Mouse (Mus musculus): Measurements from ENCODE around the gene Ltn1. TPM values are rescaled to one million over a fixed set of nuclear protein-coding genes. Genes with fewer than 3 reads are reported as not detected.
A peak's percentile ranks its signal among the peaks of the same experiment; 100 is the strongest.

Ltn1 gene
- 29.6 and 29.7 TPM in 2 replicates for polyA plus RNA-seq (2014; fragmentation: Nextera tagmentation; extraction: Ambion mirVana)

DNA sequence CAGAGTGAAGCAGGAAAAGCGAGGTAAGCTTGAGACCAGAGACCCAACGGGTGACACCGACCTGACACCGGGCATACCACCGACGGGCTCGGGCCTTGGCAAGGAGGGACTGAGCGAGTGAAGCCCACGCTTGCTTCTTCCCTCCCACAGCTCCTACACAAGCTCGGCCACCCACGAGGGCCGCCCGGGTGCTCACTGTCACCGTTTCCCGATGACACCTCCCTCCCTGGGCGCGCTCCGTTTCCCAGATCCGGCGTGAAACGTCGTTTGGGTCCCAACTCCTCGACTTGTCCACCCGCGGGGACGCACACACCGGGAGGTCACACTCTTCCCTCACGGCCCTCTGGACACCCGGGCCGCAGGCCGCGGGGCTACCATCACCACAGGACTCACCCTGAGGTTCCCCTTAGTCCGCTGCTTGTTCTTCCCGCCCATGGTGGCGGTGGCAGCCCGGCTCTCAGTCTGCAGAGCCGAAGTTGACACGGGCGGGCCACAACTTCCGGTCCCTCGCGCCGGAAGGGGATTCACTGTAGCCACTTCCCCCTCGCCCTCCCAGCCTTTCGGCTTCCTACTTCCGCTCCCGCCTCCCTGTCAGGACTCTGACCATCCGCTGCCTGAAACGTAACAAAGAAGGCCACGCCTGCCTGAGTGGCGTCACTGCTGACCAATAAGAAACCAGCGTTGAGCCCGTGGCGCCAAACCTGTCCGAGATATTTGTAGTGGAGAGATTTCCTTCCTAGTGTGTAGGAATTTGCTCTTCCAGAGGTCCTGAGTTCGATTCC lies at the start of gene Ltn1:
TSS of gene Ltn1 (minus strand) at position 580 of the 782 bp plus-strand sequence.
- DNase-seq (ENCODE audit: low spot score, missing footprints) (peak; percentile 99), ATAC-seq (ENCODE audit: low FRiP score) (peak; percentile 100)
- Histone ChIP-seq H3K36me3 (ENCODE audit: control insufficient read depth, insufficient read depth, low read length) (no peaks in the 10 kb centered on the region), H3K4me1 (ENCODE audit: control insufficient read depth, insufficient read depth, low read length) (no peaks in the 10 kb centered on the region), H3K4me2 (peak within 1 kb of the TSS; percentile 78), H3K9me3 (ENCODE audit: control insufficient read depth, low read length) (no peaks in the 10 kb centered on the region), H3K9ac (ENCODE audit: low read length) (peak within 1 kb of the TSS; percentile 80), H3K27me3 (ENCODE audit: control insufficient read depth, insufficient read depth, low read length) (no peaks in the 10 kb centered on the region), H3K4me3 (ENCODE audit: low read depth, low read length) (peak within 1 kb of the TSS; percentile 86), H3K27ac (ENCODE audit: low read depth, low read length) (no peak within 1 kb of the TSS)
- WGBS, result 1% methylated on average over 56 of the region's 56 CpGs

DNA sequence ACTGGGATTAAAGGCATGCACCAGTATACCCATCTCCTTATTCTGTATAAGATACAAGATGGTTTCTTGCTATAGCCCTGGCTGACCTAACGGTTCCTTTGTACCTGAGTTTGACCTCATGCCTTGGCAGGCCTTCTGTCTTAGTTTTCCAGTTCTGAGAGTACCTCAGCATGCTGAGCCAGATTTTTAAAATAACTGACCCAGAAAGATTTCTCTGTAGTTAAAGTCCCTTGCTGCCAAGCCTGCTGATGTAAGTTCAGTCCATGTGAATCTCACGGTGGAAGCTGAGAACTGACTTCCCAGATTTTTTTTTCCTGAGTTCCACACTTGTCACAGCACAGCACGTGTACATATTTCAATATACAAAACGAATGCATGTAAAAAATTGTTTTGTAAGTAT lies 38.2 kb upstream of the Ltn1 start:
- H3K4me2 ChIP-seq, result no peak overlapping the region
- no peak for ATAC-seq (ENCODE audit: low FRiP score)
- H3K9me3 ChIP-seq (ENCODE audit: control insufficient read depth, low read length), result no peaks in the 10 kb centered on the region
- H3K36me3 ChIP-seq (ENCODE audit: control insufficient read depth, insufficient read depth, low read length), result peaks cover 4% of the 10 kb centered on the region; the same call in 1 of the 2 replicates
- H3K4me1 ChIP-seq (ENCODE audit: control insufficient read depth, insufficient read depth, low read length), result no peaks in the 10 kb centered on the region
- no peak overlapping the region for H3K27ac ChIP-seq (ENCODE audit: low read depth, low read length)
- 90% methylated on average over 4 of the region's 4 CpGs for WGBS
- no peak for DNase-seq (ENCODE audit: low spot score, missing footprints)
- no peak overlapping the region for H3K9ac ChIP-seq (ENCODE audit: low read length)
- no peaks in the 10 kb centered on the region for H3K27me3 ChIP-seq (ENCODE audit: control insufficient read depth, insufficient read depth, low read length)
- no peak overlapping the region for H3K4me3 ChIP-seq (ENCODE audit: low read depth, low read length)

DNA sequence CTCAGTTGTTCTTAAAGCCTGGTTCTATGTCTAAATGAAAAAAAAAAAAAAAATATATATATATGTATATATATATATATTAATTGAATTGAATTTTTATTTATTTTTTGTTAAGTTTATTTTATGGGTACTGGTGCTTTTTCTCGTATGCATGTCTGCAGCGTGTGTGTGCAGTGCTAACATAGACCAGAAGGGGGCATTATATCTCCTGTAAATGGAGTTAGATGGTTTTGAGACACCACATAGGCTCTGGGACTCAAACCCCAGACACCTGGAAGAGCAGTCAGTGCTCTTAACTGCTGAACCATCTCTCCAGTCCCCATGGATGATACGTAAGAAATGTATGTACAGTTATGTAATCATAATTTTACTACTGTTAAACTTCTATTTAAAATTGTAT lies 26.3 kb upstream of the Ltn1 start:
- ATAC-seq (ENCODE audit: low FRiP score), result no peak
- Histone ChIP-seq H3K9ac (ENCODE audit: low read length) (no peak overlapping the region), H3K9me3 (ENCODE audit: control insufficient read depth, low read length) (no peaks in the 10 kb centered on the region), H3K4me1 (ENCODE audit: control insufficient read depth, insufficient read depth, low read length) (peaks cover 15% of the 10 kb centered on the region), H3K4me2 (no peak overlapping the region), H3K4me3 (ENCODE audit: low read depth, low read length) (no peak overlapping the region), H3K27me3 (ENCODE audit: control insufficient read depth, insufficient read depth, low read length) (no peaks in the 10 kb centered on the region), H3K36me3 (ENCODE audit: control insufficient read depth, insufficient read depth, low read length) (peaks cover 5% of the 10 kb centered on the region; the same call in 1 of the 2 replicates), H3K27ac (ENCODE audit: low read depth, low read length) (no peak overlapping the region)
- 92% methylated on average over 3 of the region's 3 CpGs for WGBS
- no peak for DNase-seq (ENCODE audit: low spot score, missing footprints)

DNA sequence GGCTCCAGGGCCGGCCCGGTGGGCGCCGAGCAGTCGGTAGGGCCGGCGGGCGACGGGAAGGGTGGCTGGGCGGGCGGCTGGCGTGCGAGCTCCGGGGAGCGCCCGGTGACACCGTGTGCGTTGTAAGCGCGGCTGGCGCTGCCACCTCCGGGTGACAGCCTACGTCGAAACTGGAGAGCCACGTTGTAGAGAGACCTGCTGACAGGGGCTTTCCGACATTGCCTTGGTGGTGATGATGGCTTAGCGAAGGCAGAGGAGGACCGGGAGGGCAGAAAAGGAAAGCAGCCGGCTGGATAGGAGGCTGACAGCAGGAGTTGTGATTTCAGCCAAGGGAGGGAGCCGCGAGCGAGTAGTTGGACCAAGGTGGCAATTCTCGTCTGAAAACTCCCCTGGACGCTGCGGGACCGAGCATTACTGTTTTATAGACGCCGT lies 22.8 kb upstream of the Ltn1 start:
- DNase-seq (ENCODE audit: low spot score, missing footprints), result peak; percentile 91
- peak; percentile 4; the same call in 1 of the 2 replicates for ATAC-seq (ENCODE audit: low FRiP score)
- no peaks in the 10 kb centered on the region for H3K27me3 ChIP-seq (ENCODE audit: control insufficient read depth, insufficient read depth, low read length)
- peak overlapping the region; percentile 22; the same call in 1 of the 2 replicates for H3K27ac ChIP-seq (ENCODE audit: low read depth, low read length)
- H3K4me2 ChIP-seq, result peak overlapping the region; percentile 90
- WGBS, result under 1% methylated on average over 38 of the region's 38 CpGs
- peaks cover 15% of the 10 kb centered on the region for H3K4me1 ChIP-seq (ENCODE audit: control insufficient read depth, insufficient read depth, low read length)
- peak overlapping the region; percentile 84 for H3K9ac ChIP-seq (ENCODE audit: low read length)
- no peaks in the 10 kb centered on the region for H3K36me3 ChIP-seq (ENCODE audit: control insufficient read depth, insufficient read depth, low read length)
- H3K4me3 ChIP-seq (ENCODE audit: low read depth, low read length), result peak overlapping the region; percentile 92
- H3K9me3 ChIP-seq (ENCODE audit: control insufficient read depth, low read length), result no peaks in the 10 kb centered on the region

DNA sequence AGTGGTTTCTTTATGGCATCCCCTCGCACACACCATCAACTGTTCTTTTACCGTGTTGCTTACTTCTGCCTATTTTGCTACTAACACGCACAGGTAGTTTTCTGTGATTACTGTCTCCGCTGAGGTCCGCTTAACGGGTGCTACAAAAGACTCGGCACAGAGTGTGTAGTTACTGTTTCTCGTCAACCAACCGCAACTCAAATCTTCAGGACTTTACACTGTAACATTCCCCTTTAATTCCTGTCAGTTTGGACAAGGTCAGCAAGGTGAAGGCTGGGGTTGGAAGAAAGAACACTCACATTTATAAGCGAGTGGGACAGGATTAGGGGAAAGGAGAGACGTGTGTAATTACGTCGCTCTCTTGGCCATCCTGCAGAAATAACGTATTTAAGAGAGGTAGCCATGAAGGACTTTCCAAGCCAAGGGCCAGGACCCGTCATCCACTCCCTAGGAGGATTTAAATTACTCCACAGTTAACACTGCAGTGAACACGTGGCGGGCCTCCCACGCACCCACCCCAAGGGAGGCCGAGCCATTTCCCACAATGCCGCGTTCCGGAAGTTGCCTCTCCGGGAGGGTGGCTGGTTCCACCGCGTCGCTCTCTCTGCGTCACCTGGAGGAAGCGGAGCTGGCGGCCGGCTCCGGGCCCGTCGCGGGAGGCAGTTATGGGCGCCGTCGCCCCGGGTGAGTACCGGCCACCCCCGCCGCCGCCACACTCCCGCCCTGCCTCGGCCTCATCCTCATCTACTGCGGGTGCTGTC lies 22.2 kb upstream of the Ltn1 start, which contains the start of gene Usp16:
TSS of gene Usp16 (plus strand) at position 285 of the 761 bp plus-strand sequence.
- peak; percentile 98 for ATAC-seq (ENCODE audit: low FRiP score)
- Histone ChIP-seq H3K27ac (ENCODE audit: low read depth, low read length) (peak within 1 kb of the TSS; percentile 22; the same call in 1 of the 2 replicates), H3K4me2 (peak within 1 kb of the TSS; percentile 90), H3K27me3 (ENCODE audit: control insufficient read depth, insufficient read depth, low read length) (no peaks in the 10 kb centered on the region), H3K9ac (ENCODE audit: low read length) (peak within 1 kb of the TSS; percentile 84), H3K4me3 (ENCODE audit: low read depth, low read length) (peak within 1 kb of the TSS; percentile 92), H3K36me3 (ENCODE audit: control insufficient read depth, insufficient read depth, low read length) (no peaks in the 10 kb centered on the region), H3K9me3 (ENCODE audit: control insufficient read depth, low read length) (no peaks in the 10 kb centered on the region), H3K4me1 (ENCODE audit: control insufficient read depth, insufficient read depth, low read length) (peaks cover 15% of the 10 kb centered on the region)
- DNase-seq (ENCODE audit: low spot score, missing footprints), result peak; percentile 98
- 8% methylated on average over 42 of the region's 45 CpGs for WGBS

DNA sequence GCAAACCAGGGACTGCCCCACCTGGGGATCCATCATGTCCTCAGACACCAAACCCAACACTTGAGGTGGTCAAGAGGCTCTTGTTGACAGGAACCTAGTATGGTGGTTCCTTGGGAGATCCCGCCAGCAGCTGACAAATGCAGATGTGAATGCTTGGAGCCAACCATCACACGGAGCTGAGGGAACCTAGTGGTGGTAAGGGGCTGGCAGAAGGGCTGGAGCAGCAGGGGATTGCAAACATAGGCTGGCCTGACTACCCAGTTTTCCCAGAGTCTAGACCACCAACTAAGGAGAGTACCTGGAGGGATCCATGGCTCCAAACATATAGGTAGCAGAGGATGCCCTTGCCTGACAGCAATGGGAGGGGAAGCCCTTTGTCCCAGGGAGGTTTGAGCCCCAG lies 20.8 kb upstream of the Ltn1 start:
- ATAC-seq (ENCODE audit: low FRiP score), result no peak

DNA sequence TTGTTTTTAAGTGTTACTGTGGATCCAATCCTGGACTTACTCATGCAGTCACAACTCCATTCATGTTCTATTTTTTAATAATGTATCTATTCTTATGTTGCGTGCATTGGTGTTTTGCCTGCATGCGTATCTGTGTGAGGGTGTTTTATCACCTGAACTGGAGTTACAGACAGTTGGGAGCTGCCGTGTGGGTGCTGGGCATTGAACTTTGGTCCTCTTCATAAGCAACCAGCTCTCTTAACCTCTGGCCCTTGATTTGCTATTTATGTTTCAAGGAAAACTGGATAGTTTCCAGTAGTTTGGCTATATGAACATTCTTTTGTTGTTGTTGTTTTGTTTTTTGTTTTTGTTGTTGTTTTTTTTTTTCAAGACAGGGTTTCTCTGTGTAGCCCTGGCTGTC lies 13.1 kb upstream of the Ltn1 start:
- no peak overlapping the region for H3K4me2 ChIP-seq
- ATAC-seq (ENCODE audit: low FRiP score) (no peak), DNase-seq (ENCODE audit: low spot score, missing footprints) (no peak)
- 95% methylated on average over 3 of the region's 3 CpGs for WGBS
- peaks cover 4% of the 10 kb centered on the region; the same call in 1 of the 2 replicates for H3K4me1 ChIP-seq (ENCODE audit: control insufficient read depth, insufficient read depth, low read length)
- H3K4me3 ChIP-seq (ENCODE audit: low read depth, low read length), result no peak overlapping the region
- no peak overlapping the region for H3K9ac ChIP-seq (ENCODE audit: low read length)
- no peaks in the 10 kb centered on the region for H3K9me3 ChIP-seq (ENCODE audit: control insufficient read depth, low read length)
- H3K27me3 ChIP-seq (ENCODE audit: control insufficient read depth, insufficient read depth, low read length), result no peaks in the 10 kb centered on the region
- no peaks in the 10 kb centered on the region for H3K36me3 ChIP-seq (ENCODE audit: control insufficient read depth, insufficient read depth, low read length)
- H3K27ac ChIP-seq (ENCODE audit: low read depth, low read length), result no peak overlapping the region

More for the DNA sequence above, 20.8 kb upstream of the Ltn1 start:
- 76% methylated on average over 2 of the region's 2 CpGs for WGBS
- H3K4me3 ChIP-seq (ENCODE audit: low read depth, low read length), result no peak overlapping the region
- H3K4me2 ChIP-seq, result no peak overlapping the region
- DNase-seq (ENCODE audit: low spot score, missing footprints), result no peak
- no peaks in the 10 kb centered on the region for H3K9me3 ChIP-seq (ENCODE audit: control insufficient read depth, low read length)
- H3K27ac ChIP-seq (ENCODE audit: low read depth, low read length), result no peak overlapping the region
- no peaks in the 10 kb centered on the region for H3K36me3 ChIP-seq (ENCODE audit: control insufficient read depth, insufficient read depth, low read length)
- no peak overlapping the region for H3K9ac ChIP-seq (ENCODE audit: low read length)
- H3K27me3 ChIP-seq (ENCODE audit: control insufficient read depth, insufficient read depth, low read length), result no peaks in the 10 kb centered on the region
- peaks cover 15% of the 10 kb centered on the region for H3K4me1 ChIP-seq (ENCODE audit: control insufficient read depth, insufficient read depth, low read length)

DNA sequence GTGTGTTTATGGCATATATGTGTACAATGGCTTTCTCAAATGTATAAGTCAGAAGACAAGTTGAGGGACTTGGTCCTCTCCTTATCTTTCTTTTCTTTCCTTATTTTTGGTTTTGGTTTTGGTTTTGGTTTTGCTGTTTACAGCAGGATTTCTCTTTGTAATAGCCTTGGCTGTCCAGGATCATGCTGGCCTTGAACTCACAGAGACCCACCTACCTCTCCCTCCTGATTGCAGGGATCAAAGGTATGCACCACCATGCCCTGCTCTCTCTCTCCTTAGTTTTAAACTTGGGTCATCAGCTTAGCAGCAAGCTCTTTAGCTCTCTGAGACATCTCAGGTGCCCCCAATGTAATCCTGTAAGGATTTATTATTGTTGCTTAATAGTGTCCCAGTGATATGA lies 12.7 kb upstream of the Ltn1 start:
- H3K9ac ChIP-seq (ENCODE audit: low read length), result no peak overlapping the region
- no peak for DNase-seq (ENCODE audit: low spot score, missing footprints)
- no peaks in the 10 kb centered on the region for H3K9me3 ChIP-seq (ENCODE audit: control insufficient read depth, low read length)
- H3K27ac ChIP-seq (ENCODE audit: low read depth, low read length), result no peak overlapping the region
- no peak overlapping the region for H3K4me3 ChIP-seq (ENCODE audit: low read depth, low read length)
- H3K36me3 ChIP-seq (ENCODE audit: control insufficient read depth, insufficient read depth, low read length), result no peaks in the 10 kb centered on the region
- peaks cover 4% of the 10 kb centered on the region; the same call in 1 of the 2 replicates for H3K4me1 ChIP-seq (ENCODE audit: control insufficient read depth, insufficient read depth, low read length)
- ATAC-seq (ENCODE audit: low FRiP score), result no peak
- H3K27me3 ChIP-seq (ENCODE audit: control insufficient read depth, insufficient read depth, low read length), result no peaks in the 10 kb centered on the region
- H3K4me2 ChIP-seq, result no peak overlapping the region

DNA sequence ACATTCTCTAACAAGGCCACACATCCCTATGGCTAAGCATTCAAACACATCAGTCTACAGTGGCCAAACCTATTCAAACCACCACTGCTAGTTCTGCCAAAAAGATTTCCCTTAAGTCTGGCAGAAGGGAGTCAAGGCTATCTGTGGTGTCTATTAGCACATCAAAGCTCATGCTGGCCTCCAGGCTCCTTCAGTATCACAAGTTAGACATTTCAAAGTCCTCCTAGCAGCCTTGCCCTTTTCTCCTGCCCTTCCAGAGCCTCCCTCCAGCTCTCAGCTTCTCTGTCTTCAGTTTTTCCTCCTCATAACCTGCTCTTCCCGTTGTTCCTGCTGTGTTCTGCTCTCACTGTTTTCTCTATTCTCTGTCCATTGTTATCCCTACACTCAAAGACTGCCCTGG lies 11.7 kb upstream of the Ltn1 start:
- no peak overlapping the region for H3K4me2 ChIP-seq
- no peak for DNase-seq (ENCODE audit: low spot score, missing footprints)
- no peak for ATAC-seq (ENCODE audit: low FRiP score)
- no peak overlapping the region for H3K4me3 ChIP-seq (ENCODE audit: low read depth, low read length)
- H3K4me1 ChIP-seq (ENCODE audit: control insufficient read depth, insufficient read depth, low read length), result peaks cover 8% of the 10 kb centered on the region; the same call in 1 of the 2 replicates
- H3K27me3 ChIP-seq (ENCODE audit: control insufficient read depth, insufficient read depth, low read length), result no peaks in the 10 kb centered on the region
- WGBS, result 67% methylated on average over 1 of the region's 1 CpGs
- H3K9ac ChIP-seq (ENCODE audit: low read length), result no peak overlapping the region
- no peaks in the 10 kb centered on the region for H3K36me3 ChIP-seq (ENCODE audit: control insufficient read depth, insufficient read depth, low read length)
- no peak overlapping the region for H3K27ac ChIP-seq (ENCODE audit: low read depth, low read length)
- H3K9me3 ChIP-seq (ENCODE audit: control insufficient read depth, low read length), result no peaks in the 10 kb centered on the region

Measured in midbrain, embryonic 11.5 days (tissue).